Mouse (Mus musculus): Measurements from ENCODE around the gene Ppid. TPM values are rescaled to one million over a fixed set of nuclear protein-coding genes. Genes with fewer than 3 reads are reported as not detected.
A peak's percentile ranks its signal among the peaks of the same experiment; 100 is the strongest.
"Not testable (repeated sequence)": the region's sequence is repeated elsewhere in the genome, so short reads cannot be mapped to it uniquely, and the experiment has no call there.

Gene Ppid
- polyA plus RNA-seq, 1 experiment from 2014 or later: 146 TPM

- ATAC-seq (ENCODE audit: low FRiP score, low read depth): no peak
- no peaks in the 10 kb centered on the region for H3K9me3 ChIP-seq
- no peak overlapping the region for H3K4me3 ChIP-seq
- H3K4me2 ChIP-seq: no peak overlapping the region
- H3K9ac ChIP-seq: no peak overlapping the region
- H3K36me3 ChIP-seq: no peaks in the 10 kb centered on the region
- 78% methylated on average over 10 of the region's 10 CpGs for WGBS
- peaks cover 35% of the 10 kb centered on the region for H3K4me1 ChIP-seq (replicated peaks)
- H3K27ac ChIP-seq (replicated peaks): no peak overlapping the region
- H3K27me3 ChIP-seq: no peaks in the 10 kb centered on the region
These were observed 29.1 kb upstream of the Ppid start for GRCm38 (mm10) chr3:79561784-79562715.

DNA sequence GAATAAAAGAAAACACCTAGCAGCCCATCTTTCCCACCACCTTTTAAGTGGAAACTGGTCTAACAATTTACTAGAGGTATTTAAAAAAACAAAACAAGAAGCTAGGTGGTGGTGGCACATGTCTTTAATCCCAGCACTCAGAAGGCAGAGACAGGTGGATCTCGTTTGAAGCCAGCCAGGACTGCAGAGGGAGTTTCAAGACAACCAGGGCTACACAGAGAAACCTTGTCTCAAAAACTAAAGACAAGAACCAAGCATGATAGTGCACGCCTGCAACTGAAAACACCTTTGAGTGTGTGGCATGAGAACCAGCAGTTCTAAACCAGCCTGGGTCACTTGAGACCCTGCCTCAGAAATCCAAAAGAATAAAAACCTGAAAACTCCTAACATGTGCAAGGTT, 27.6 kb upstream of the Ppid start:
- WGBS: 75% methylated on average over 2 of the region's 2 CpGs
- Histone ChIP-seq H3K27me3 (no peaks in the 10 kb centered on the region), H3K9me3 (no peaks in the 10 kb centered on the region), H3K36me3 (no peaks in the 10 kb centered on the region), H3K4me3 (no peak overlapping the region), H3K27ac (replicated peaks) (no peak overlapping the region), H3K9ac (no peak overlapping the region), H3K4me1 (replicated peaks) (peaks cover 39% of the 10 kb centered on the region), H3K4me2 (no peak overlapping the region)
- ATAC-seq (ENCODE audit: low FRiP score, low read depth): no peak

- Histone ChIP-seq H3K4me3 (no peak overlapping the region), H3K9ac (no peak overlapping the region), H3K36me3 (no peaks in the 10 kb centered on the region), H3K9me3 (no peaks in the 10 kb centered on the region), H3K27me3 (no peaks in the 10 kb centered on the region), H3K4me1 (replicated peaks) (peaks cover 42% of the 10 kb centered on the region), H3K4me2 (no peak overlapping the region), H3K27ac (replicated peaks) (no peak overlapping the region)
- no peak for ATAC-seq (ENCODE audit: low FRiP score, low read depth)
- 82% methylated on average over 10 of the region's 10 CpGs for WGBS
These were observed 26.1 kb upstream of the Ppid start for GRCm38 (mm10) chr3:79564875-79565606.

DNA sequence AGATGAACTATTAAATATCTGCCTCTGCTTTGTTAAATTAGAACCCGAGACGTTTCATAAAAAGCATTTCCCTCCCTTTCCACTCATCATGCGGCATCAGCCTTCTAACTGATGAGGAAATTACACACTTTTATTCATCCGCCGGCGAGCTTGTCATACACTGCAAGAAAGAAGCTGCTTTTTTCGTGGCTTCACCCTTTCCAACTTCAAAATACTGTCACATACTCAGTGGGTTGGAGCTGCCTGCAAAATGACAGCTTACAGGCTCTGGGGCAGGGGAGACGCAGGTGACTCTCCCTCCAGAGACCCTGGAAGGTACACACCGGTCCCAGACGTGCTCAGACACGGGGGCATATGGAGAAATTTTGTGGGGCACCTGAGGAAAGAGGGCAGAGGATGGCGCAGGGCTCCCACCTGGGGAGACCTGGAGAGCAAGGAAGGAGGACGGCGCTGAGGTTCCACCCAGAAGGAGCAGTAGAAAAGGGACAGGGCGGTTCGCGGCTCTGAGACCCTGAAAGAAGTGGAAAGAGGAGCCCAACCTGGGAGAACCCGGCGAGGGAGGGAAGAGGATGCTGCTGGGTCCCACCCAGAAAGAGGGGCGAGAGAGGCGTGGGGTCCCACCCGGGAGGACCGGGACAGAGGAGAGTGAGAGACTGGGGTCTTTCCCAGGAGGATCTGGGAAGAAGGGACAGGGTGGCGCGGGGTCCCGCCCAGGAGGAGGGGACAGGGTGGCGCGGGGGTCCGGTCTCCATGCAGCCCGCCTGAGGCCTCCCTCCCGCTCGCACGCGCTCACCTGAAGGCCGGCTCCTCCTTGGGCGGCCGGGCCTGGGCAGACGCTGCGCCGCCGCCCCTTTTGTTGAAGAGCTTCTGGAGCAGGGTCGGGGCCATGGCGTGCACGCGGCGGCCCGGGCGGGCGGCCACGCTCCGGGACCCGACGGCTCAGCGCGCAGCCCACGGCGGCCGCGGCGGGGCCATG, 24.1 kb upstream of the Ppid start:
- 2% methylated on average over 56 of the region's 60 CpGs for WGBS
- Histone ChIP-seq H3K27me3 (no peaks in the 10 kb centered on the region), H3K4me2 (peak overlapping the region; percentile 80), H3K4me1 (replicated peaks) (peaks cover 39% of the 10 kb centered on the region), H3K9ac (peak overlapping the region; percentile 76), H3K27ac (replicated peaks) (peak overlapping the region; percentile 80), H3K9me3 (no peaks in the 10 kb centered on the region), H3K36me3 (no peaks in the 10 kb centered on the region), H3K4me3 (peak overlapping the region; percentile 89)
- no peak for ATAC-seq (ENCODE audit: low FRiP score, low read depth)

GRCm38 (mm10) chr3:79567703-79568362, 23.3 kb upstream of the Ppid start, which contains the start of gene Fnip2:
TSS of gene Fnip2 (minus strand) at chr3:79567796.
- ATAC-seq (ENCODE audit: low FRiP score, low read depth): peak; percentile 96
- Histone ChIP-seq H3K27ac (replicated peaks) (peak within 1 kb of the TSS; percentile 80), H3K9me3 (no peaks in the 10 kb centered on the region), H3K4me2 (peak within 1 kb of the TSS; percentile 80), H3K27me3 (no peaks in the 10 kb centered on the region), H3K4me1 (replicated peaks) (peaks cover 33% of the 10 kb centered on the region), H3K9ac (peak within 1 kb of the TSS; percentile 76), H3K36me3 (no peaks in the 10 kb centered on the region), H3K4me3 (peak within 1 kb of the TSS; percentile 89)
- under 1% methylated on average over 49 of the region's 55 CpGs for WGBS

DNA sequence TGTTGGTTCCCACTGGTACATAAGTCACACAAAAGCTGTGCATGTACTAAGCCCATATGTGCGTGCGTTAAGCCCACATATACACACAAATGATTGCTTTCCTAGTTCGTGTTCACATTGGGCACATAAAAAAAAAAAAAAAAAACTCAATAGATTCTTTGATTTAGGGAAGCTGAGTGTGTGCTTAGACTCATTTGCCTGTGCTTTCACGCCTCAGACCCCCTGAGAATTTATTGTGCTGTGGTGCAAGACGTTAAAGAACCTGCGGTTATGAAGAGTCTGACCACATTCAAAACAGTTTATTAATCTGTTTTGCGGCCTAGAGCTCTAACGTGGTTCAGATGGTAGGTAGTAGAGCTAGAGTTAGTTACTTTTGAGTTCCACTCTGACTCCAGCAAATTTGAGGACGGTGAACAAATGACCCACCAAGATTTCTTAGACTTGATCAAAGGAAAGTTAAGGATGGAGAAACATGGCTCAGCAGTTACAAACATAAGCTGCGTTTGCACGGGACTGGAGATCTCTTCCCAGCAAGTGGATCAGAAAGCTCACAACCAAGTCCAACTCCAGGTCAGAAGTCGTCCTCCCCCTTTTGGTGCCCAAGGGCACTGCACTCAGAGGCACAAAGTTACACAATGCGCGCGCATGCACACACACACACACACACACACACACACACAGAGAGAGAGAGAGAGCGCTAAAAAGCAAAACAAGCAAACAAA, 22.4 kb upstream of the Ppid start:
- H3K4me3 ChIP-seq: peak overlapping the region; percentile 89
- ATAC-seq (ENCODE audit: low FRiP score, low read depth): no peak
- H3K27me3 ChIP-seq: no peaks in the 10 kb centered on the region
- 81% methylated on average over 16 of the region's 16 CpGs for whole genome bisulfite sequencing
- peaks cover 28% of the 10 kb centered on the region for H3K4me1 ChIP-seq (replicated peaks)
- no peak overlapping the region for H3K9ac ChIP-seq
- peak overlapping the region; percentile 80 for H3K4me2 ChIP-seq
- H3K36me3 ChIP-seq: no peaks in the 10 kb centered on the region
- peak overlapping the region; percentile 80 for H3K27ac ChIP-seq (replicated peaks)
- no peaks in the 10 kb centered on the region for H3K9me3 ChIP-seq

GRCm38 (mm10) chr3:79569351-79569681, 21.8 kb upstream of the Ppid start:
- no peak for ATAC-seq (ENCODE audit: low FRiP score, low read depth)

DNA sequence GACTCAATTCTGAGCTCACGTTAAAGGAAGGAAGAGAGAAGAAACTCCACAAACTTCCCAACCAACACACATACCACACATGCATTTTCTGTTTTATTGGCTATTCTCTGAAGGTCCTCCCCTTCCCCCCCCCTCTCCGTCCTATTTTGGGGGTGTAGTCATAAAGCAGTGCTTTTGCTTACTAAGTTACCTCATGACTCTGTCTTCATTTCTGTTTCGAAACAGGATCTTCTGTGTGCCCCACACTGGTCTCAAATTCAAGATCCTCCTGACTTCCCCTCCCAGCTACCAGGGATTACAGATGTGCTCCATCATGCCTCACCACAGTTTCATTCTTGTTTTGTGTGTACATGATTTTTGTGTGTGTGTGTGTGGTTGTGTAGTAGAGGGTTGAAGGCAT, 18.7 kb upstream of the Ppid start:
- no peak overlapping the region for H3K27ac ChIP-seq (replicated peaks)
- no peak overlapping the region for H3K4me3 ChIP-seq
- H3K27me3 ChIP-seq: no peaks in the 10 kb centered on the region
- H3K4me1 ChIP-seq (replicated peaks): peaks cover 16% of the 10 kb centered on the region
- no peaks in the 10 kb centered on the region for H3K9me3 ChIP-seq
- no peaks in the 10 kb centered on the region for H3K36me3 ChIP-seq
- H3K4me2 ChIP-seq: no peak overlapping the region
- H3K9ac ChIP-seq: no peak overlapping the region
- ATAC-seq (ENCODE audit: low FRiP score, low read depth): no peak
- WGBS: 71% methylated on average over 3 of the region's 3 CpGs

More at GRCm38 (mm10) chr3:79569351-79569681, 21.8 kb upstream of the Ppid start:
- Histone ChIP-seq H3K4me2 (no peak overlapping the region), H3K36me3 (no peaks in the 10 kb centered on the region), H3K4me1 (replicated peaks) (peaks cover 27% of the 10 kb centered on the region), H3K4me3 (no peak overlapping the region), H3K9ac (no peak overlapping the region), H3K9me3 (no peaks in the 10 kb centered on the region), H3K27ac (replicated peaks) (no peak overlapping the region), H3K27me3 (no peaks in the 10 kb centered on the region)
- WGBS: 85% methylated on average over 3 of the region's 3 CpGs

- H3K9ac ChIP-seq; H3K27ac ChIP-seq (replicated peaks); H3K4me2 ChIP-seq; H3K9me3 ChIP-seq; H3K36me3 ChIP-seq; H3K4me3 ChIP-seq; H3K27me3 ChIP-seq; ATAC-seq (ENCODE audit: low FRiP score, low read depth): not testable (repeated sequence)
- H3K4me1 ChIP-seq (replicated peaks): peaks cover 13% of the 10 kb centered on the region
- 93% methylated on average over 5 of the region's 5 CpGs for WGBS
These were observed 17.8 kb upstream of the Ppid start for GRCm38 (mm10) chr3:79573376-79573775.

GRCm38 (mm10) chr3:79574336-79574735, 16.8 kb upstream of the Ppid start:
- Histone ChIP-seq H3K4me2 (no peak overlapping the region), H3K27me3 (no peaks in the 10 kb centered on the region), H3K4me3 (no peak overlapping the region), H3K9ac (no peak overlapping the region), H3K4me1 (replicated peaks) (peaks cover 9% of the 10 kb centered on the region; the same call in 1 of the 2 replicates), H3K36me3 (no peaks in the 10 kb centered on the region), H3K27ac (replicated peaks) (no peak overlapping the region), H3K9me3 (no peaks in the 10 kb centered on the region)
- 77% methylated on average over 3 of the region's 3 CpGs for WGBS
- ATAC-seq (ENCODE audit: low FRiP score, low read depth): no peak
